8 mouse cellular contexts compared by ENCODE assay signal in the genomic region with DNA sequence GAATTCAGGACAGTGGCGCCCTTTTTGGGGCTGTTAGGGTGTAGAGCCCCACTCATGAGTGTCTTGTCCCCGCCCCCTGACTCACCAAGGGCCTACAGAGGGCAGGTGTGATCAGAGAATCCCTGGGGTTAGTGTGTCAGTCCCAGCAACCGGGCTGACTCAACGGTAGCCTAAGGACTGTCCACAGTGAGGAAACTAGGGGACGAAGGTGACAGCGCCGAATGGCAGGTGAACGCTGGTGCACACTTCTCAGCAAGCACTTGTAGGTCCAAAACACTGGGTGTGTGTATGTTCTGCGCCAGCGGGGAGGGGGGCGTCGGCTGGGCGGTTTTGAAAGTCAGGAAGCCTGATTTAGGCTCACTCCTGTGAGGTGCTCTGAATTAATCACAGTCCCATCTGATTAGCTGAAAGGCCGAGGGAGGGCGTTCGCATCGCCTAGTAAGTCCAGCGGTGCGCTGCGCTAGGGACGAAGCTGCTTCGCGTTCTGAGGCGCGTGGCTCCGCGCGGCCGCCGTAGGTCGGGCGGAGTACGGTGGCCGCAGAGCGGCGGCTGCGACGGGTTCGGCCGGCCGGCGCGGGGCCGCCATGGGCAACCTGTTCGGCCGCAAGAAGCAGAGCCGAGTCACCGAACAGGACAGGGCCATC. TPM values are rescaled to one million over a fixed set of nuclear protein-coding genes. Genes with fewer than 3 reads are reported as not detected.
A peak's percentile ranks its signal among the peaks of the same experiment; 100 is the strongest.
DNase-seq lines count a peak whose midpoint lies in the region; ATAC-seq lines count a peak whose summit lies in the region.

A gene (plus strand): TSS at position 151 of the 644 bp plus-strand sequence.

- peak; percentile 58 for ATAC-seq in inflammation-experienced regulatory T-cells, adult 6 months

- intact Hi-C loops in gastrocnemius, postnatal 14 days (cut with DNase I; ENCODE audit: low total_unique reads): no loop called here
- intact Hi-C loops in left cerebral cortex, postnatal 14 days (cut with DNase I): no loop called here

- peak; percentile 73 for DNase-seq in adipocyte (ENCODE audit: low spot score)
- peak; percentile 93 for DNase-seq in embryo, embryonic 10 days (ENCODE audit: low spot score)
- peak; percentile 90 for DNase-seq in gastrocnemius, postnatal 14 days
- DNase-seq in left cerebral cortex, postnatal 14 days (ENCODE audit: low spot score in 2 of 2): peak; percentile 85 to 95
- peak; percentile 88 for DNase-seq in mesoderm, embryonic 11.5 days (ENCODE audit: low read depth, low spot score)
- peak; percentile 84 to 85 for DNase-seq in right cerebral cortex, postnatal 36 days (ENCODE audit: low spot score in 2 of 2)
- peak; percentile 81 for DNase-seq in yolk sac, embryonic 10.5 days (ENCODE audit: low spot score)

RNA-seq across cellular contexts. Expression of the gene that starts here (rescaled TPM):
- total RNA-seq in gastrocnemius, postnatal 14 days (2021): 10 to 100 TPM; 22.7 to 25.2 TPM
- 10 to 100 TPM; 43.9 to 55.0 (median 52.0) TPM for polyA plus RNA-seq in inflammation-experienced regulatory T-cells, adult 6 months (2017; shearing (Covaris generic))
- 10 to 100 TPM; 37.0 to 47.7 TPM for total RNA-seq in left cerebral cortex, postnatal 14 days (2021)

Comparison
In these comparisons a context has a peak if more than half of its experiments do, and no peak if none do; other contexts are left out.
1. Peak in every context shown above with its lines: DNase-seq and ATAC-seq.